Mouse (Mus musculus) G1E (cell line): ENCODE data around the gene Elavl1.

Experiments used
- CTCF ChIP-seq: IDR thresholded peaks from 2 replicates; pipeline ENCODE4 v1.5.1; 2012; ENCODE audit warnings: low read depth, low read length, inconsistent platforms, mixed read lengths
- GATA1 ChIP-seq: IDR thresholded peaks from 2 replicates; pipeline ENCODE4 v1.6.1; 2012; ENCODE audit warnings: borderline replicate concordance, low read length, inconsistent platforms, mixed read lengths

DNA sequence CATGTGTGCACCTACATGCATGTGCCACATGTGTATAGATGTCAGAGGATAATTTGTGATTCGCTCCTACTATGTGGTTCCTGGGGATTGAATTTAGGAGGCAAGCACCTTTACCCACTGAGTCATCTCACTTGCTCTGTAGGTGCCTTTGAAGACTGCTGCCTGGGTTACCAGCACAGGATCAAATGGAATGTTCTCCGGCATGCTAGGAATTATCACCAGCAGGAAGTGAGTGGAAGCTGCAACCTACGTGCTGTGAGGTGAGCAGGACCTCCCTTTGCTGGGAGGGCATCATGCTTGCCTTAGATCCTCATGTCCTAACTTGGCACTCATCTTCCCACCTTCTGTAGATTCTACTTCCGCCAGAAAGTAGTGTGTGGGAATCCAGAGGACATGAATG, 28.5 kb upstream of the Elavl1 start:
- TF ChIP-seq CTCF (no peak), GATA1 (no peak)
